In the genomic region with DNA sequence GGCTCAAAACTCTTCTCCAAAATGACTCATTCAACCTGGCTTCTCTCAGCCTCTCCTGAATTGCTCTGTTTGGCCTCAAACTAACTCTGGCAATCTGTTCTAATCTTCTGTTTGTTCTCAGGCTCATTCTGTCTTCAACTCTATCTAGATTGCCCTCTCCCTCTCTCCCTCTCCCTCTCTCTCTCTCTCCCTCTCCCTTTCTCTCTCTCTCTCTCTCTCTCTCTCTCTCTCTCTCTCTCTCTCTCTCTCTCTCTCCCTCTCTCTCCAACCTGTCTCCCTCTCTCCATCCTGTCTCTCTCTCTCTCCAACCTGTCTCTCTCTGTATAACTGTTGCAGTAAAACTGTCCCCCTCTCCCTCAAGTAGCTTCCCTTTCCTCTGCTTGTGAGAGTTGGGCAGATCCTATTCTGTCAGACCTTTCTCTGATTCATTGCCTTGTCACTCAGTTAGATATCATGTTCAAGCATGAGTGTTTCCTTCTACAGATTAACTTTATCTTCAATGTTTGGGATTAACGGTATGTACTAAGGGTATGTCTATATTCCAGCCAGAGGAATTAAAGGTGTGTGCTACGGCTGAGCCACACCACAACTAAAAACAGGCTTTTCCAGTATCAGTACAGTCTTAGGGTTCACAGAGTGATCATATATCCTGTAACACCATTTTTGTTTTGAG, we compare ENCODE assay signal across 14 mouse cellular contexts.
"Had no signal": no experiment of that assay in that cellular context is flagged by ENCODE, and none has a peak within 500 bp of the region (broad histone marks: within the 10 kb centered on the region; RNA-seq: fewer than 3 reads in every experiment).

No protein-coding gene starts in this region.

- H3K4me2 ChIP-seq: lung, embryonic 15.5 days; midbrain, embryonic 13.5 days; midbrain, embryonic 15.5 days; neural tube, embryonic 12.5 days had no signal

- H3K27me3 ChIP-seq: lung, embryonic 15.5 days; megakaryocyte, embryonic 14.5 days; midbrain, embryonic 13.5 days; midbrain, embryonic 15.5 days; neural tube, embryonic 12.5 days had no signal

- H3K4me3 ChIP-seq: lung, embryonic 15.5 days; megakaryocyte, embryonic 14.5 days; midbrain, embryonic 13.5 days; midbrain, embryonic 15.5 days; neural tube, embryonic 12.5 days had no signal

- H3K9ac ChIP-seq: lung, embryonic 15.5 days; midbrain, embryonic 13.5 days; midbrain, embryonic 15.5 days; neural tube, embryonic 12.5 days had no signal

- ATAC-seq: lung, postnatal 0 days; midbrain, embryonic 13.5 days; midbrain, embryonic 15.5 days had no signal

- H3K4me1 ChIP-seq: lung, embryonic 15.5 days; midbrain, embryonic 15.5 days; neural tube, embryonic 12.5 days had no signal

- H3K27ac ChIP-seq: lung, embryonic 15.5 days; macrophage; midbrain, embryonic 13.5 days; midbrain, embryonic 15.5 days; neural tube, embryonic 12.5 days had no signal

- DNase-seq: lung, adult 2 months; lung, postnatal 14 days; lung, postnatal 36 days; right cerebral cortex, postnatal 14 days; thymus, adult 18-20 months; thymus, postnatal 14 days; thymus, postnatal 36 days had no signal

- H3K36me3 ChIP-seq: lung, embryonic 15.5 days; midbrain, embryonic 15.5 days; neural tube, embryonic 12.5 days had no signal

- H3K9me3 ChIP-seq: lung, embryonic 15.5 days; megakaryocyte, embryonic 14.5 days; midbrain, embryonic 13.5 days; midbrain, embryonic 15.5 days; neural tube, embryonic 12.5 days had no signal
